Mouse (Mus musculus) adrenal gland, postnatal 25 days (tissue): Measurements from ENCODE around the gene 1700037H04Rik. TPM values are rescaled to one million over a fixed set of nuclear protein-coding genes. Genes with fewer than 3 reads are reported as not detected.

ENCODE experiments used
- DNase-seq: peaks from one replicate; pipeline ENCODE4 v3.0.0; 2021; ENCODE audit warnings: mixed read lengths
- total RNA-seq: library from RNA; stranded (reverse); gene quantifications from 2 replicates; pipeline ENCODE4 v1.2.3, GENCODE M21; 2021

Gene 1700037H04Rik
- total RNA-seq, 1 experiment from 2014 or later, result 59.8 TPM

- DNase-seq, result no peak
These were observed 13.5 kb downstream of the 1700037H04Rik start for GRCm38 (mm10) chr2:131146193-131147042.

- no peak for DNase-seq
These were observed 14.3 kb downstream of the 1700037H04Rik start for GRCm38 (mm10) chr2:131145536-131145935.

GRCm38 (mm10) chr2:131145121-131145520 is 14.8 kb downstream of the 1700037H04Rik start:
- no peak for DNase-seq

- no peak for DNase-seq
These were observed 16.7 kb downstream of the 1700037H04Rik start for GRCm38 (mm10) chr2:131143007-131143780.

GRCm38 (mm10) chr2:131142592-131142991 is 17.3 kb downstream of the 1700037H04Rik start:
- peak; percentile 72 for DNase-seq

- no peak for DNase-seq
These were observed 18.4 kb downstream of the 1700037H04Rik start for GRCm38 (mm10) chr2:131141336-131141986.

DNA sequence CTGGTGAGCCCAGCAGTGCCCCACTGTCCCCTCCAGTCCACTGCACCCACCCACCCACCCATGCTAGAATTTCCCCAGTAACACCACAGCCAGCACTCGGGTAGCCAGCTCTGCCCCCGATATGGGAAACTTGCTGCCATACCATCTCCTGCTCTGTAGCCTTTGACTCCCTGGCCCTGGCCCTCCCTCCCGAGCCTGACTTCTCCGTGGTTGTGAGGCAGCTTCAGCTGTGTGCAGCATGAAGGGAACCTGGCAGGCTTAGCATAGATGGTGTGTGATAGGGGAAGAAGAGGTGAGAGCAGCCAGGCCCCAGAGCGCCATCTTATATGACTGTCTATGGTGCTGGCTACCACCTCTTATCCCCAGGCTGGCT is 19.4 kb downstream of the 1700037H04Rik start:
- no peak for DNase-seq

DNA sequence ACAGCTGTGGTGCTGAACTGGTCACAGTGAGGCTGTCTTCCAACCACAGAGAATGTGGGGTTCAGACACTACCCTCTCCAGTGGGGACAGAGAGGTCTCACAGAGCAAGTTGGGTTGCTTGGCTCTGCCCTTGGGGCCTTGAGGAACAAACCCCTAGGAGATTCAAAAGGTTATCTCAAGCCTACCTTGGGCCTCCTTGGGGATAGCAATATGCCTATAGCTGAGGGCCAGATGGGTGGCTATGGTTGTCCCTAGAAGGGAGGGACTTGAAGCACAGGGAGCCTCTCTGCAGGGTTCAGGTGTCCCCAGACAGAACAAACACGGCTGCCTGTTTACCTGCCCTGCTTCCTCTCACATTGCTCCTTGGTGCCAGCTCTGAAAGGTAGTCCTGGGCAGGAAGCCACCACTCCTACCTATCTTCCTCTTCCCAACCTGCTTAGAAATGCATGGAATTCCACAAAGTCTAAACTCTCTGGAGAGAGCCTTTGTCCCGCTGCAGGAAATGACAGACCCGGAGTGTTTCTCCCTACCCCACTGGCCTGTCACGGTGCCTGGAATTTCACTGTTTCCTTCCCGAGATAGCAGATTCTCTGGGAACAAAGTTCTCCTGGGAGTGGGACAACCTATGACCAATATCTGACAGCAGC is 19.9 kb downstream of the 1700037H04Rik start:
- no peak for DNase-seq

- DNase-seq, result no peak
These were observed 20.6 kb downstream of the 1700037H04Rik start for GRCm38 (mm10) chr2:131139287-131139686.

DNA sequence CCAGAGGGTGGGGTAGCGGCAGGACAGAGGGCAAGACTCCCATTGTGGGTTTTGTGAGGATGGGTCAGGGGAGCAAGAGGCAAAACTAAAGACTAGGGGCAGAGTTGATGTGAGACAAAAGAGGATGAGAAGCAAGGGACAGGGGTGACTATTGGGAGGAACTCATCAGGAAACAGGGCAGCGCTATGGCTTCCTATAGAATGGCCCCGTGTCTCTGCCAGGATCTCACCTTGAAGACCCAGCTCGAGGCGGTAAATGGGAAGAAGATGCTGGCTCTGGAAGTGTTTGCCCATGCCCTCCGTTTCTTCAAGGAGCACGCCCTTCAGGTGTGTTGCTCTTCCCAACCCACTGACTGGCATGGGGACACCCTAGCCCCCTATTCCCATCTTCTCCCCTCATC is 21.1 kb downstream of the 1700037H04Rik start:
- DNase-seq, result no peak

- DNase-seq, result no peak
These were observed 21.6 kb downstream of the 1700037H04Rik start for GRCm38 (mm10) chr2:131138296-131138695.

GRCm38 (mm10) chr2:131135521-131136139 is 24.3 kb downstream of the 1700037H04Rik start:
- DNase-seq, result no peak

- no peak for DNase-seq
These were observed 25.0 kb downstream of the 1700037H04Rik start for GRCm38 (mm10) chr2:131134826-131135400.

DNA sequence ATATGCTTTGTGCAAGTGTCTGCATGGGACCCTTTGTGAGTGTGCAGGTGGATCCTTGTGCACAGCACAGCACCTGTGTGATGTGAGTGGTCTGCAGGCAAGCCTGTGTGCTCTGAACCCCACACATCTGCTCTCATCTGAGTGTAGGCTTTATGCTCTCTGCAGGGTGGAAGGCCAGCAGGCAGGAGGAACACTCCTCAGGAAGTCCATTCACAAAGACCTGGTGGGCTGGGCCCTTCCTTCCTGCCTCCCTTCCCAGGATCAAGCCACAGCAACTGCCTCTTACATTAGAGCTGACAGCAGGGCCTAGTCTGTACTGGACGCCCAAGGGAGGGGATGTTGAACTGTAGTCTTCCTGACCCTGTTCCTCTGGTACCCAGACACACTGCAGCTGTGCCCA is 25.5 kb downstream of the 1700037H04Rik start:
- DNase-seq, result no peak

DNA sequence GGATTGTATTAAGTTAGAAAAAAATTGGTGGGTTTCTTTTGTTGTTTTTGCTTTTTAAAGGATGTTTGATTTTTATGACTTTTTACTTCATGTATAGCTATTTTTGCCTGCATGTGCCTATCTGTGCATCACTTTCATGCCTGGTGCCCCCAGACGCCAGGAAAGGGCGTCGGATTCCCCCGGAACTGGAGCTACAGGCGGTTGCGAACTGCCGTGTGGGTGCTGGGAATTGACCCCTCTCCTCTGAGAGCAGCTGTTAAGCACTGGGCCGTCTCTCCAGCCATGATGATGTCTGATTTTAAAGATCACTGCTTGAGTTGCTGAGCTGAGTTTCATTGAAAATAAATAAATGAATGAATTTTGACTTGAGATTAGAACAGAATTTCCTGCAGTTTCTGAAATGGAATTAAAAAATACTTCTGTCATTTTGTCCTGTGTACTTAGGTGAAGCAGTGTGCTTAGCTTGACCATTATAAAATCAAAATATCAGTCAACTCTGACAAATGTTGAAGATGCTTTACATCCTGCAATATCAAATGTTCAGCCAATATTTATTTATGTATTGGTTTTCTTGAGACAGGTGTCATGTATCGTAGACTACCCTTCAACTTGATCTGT is 26.8 kb downstream of the 1700037H04Rik start, which contains the start of gene Gm11037:
TSS of gene Gm11037 (plus strand) at position 568 of the 618 bp plus-strand sequence.
- no peak for DNase-seq

DNA sequence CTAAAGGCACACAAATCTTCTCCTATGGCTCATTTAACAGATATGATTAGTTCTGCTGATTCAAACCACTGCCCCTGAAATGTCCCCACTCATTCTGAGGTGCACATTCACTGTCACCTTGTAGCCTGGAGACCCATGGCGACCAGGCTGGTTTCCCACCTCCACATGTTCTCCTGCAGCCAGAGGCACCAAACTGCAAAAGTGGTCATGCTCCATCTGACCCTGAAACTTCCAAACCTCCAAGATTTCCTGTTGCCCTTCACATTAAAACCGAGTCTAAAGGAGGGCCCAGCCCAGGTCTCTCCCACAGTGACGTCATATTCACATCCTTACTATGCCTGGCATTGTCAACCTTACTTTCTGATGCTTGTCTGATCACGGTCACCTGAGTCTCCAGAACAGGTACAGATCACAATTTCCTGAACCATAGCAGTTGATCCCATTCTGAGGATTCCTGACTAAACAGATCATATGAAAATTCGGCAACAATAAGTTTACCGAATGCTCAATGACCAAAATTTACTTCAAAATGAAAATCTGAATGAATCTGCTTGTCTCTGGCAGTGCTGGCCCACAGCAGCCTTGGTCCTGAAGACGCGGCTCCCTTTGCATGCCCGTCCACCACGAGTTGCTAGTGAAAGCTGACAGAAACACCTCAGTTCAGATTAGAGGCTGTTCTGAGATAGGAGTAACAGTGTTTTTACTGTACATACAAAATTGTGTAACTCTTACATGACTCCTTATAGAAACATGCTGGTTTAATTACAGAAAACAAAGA is 27.6 kb downstream of the 1700037H04Rik start:
- DNase-seq, result no peak

DNA sequence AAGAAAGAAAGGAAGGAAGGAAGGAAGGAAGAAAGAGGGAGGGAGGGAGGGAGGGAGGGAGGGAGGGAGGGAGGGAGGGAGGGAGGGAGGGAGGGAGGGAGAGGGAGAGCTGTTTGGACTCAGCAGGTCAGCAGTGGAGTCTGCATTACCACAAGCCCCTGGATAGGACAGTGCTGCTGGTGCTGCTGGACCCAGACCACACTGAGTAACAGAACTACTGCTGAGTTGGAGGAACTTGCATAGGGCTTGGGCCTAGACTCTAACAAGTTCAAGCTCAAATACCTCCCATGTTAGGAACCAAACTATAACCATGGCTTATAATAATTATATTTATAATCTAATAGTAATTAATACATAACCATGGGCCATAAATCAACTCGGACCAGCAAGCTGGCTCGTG is 29.0 kb downstream of the 1700037H04Rik start:
- no peak for DNase-seq

- no peak for DNase-seq
These were observed 30.0 kb downstream of the 1700037H04Rik start for GRCm38 (mm10) chr2:131129836-131130235.

- DNase-seq, result no peak
These were observed 31.2 kb downstream of the 1700037H04Rik start for GRCm38 (mm10) chr2:131128636-131129157.

DNA sequence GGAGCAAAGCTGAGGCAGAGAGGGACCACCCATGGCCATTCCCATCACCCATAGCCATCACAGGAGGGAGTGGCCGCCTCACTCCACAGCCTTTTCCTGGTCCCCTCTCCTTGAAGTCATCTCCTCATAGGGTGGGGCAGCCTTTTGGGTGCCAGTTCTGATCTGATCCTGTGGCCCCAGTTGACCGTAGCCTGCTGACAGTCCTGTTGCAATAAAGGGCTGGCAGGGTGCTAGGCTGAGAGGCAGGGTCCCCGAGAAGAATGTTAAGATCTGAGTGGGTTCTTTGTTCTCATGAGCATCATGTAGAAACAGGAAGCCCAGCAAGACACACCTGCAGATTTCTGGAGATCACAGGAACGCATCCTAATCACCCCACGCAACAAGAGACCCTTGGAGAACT is 31.7 kb downstream of the 1700037H04Rik start:
- DNase-seq, result no peak
